Mouse (Mus musculus): ENCODE measurements around the gene Flvcr1. TPM values are rescaled to one million over a fixed set of nuclear protein-coding genes. Genes with fewer than 3 reads are reported as not detected.

Gene Flvcr1
- polyA plus RNA-seq, 1 experiment from 2014 or later, result 2.1 TPM

DNA sequence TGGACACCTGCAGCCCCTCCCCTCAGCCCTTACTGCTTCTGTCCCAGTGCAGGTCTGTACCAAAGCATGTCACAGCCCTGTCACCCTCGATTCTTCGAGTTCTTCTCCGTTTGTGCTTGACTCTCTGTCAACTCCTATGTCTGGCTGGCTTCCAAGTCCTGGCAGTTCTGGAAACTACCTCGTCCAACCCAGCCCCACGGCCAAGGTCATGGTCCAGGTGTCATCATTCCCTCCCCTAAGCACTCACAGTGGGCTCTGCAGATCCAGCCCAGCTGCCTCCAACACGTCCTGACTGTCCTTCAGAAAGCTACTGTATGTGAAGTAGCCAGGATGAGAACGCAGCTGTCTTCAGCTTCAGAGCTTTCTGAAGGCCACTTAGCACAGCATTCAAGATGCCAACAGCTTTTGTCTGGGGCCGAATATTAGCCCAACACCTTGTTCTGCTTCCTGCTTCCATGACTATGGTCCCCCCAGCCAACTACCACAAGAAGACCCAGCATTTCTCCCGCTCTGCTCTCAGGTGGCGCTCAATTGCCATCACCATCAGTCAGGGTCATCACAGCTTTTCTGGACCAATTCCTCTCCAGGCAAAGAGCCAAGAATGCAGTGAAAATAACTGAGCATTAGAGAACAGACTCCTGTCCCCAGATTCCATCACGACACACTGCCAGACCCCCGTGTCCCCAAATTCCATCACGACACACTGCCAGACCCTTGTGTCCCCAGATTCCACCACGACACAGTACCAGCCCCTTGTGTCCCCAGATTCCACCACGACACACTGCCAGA lies 60.8 kb downstream of the Flvcr1 start:
- Histone ChIP-seq H3K36me3 (ENCODE audit: control insufficient read depth, insufficient read depth) (no peaks in the 10 kb centered on the region), H3K4me2 (ENCODE audit: low read depth, low read length) (no peak overlapping the region), H3K4me1 (ENCODE audit: control insufficient read depth, low read depth, low read length) (no peaks in the 10 kb centered on the region), H3K9ac (ENCODE audit: low read depth, low read length) (no peak overlapping the region), H3K27ac (ENCODE audit: low read length) (no peak overlapping the region), H3K4me3 (ENCODE audit: low read depth, low read length) (no peak overlapping the region), H3K9me3 (replicated peaks; ENCODE audit: control insufficient read depth, low read length) (no peaks in the 10 kb centered on the region), H3K27me3 (ENCODE audit: control insufficient read depth, insufficient read depth, low read depth, low read length) (no peaks in the 10 kb centered on the region)
- 60% methylated on average over 15 of the region's 15 CpGs for WGBS (ENCODE audit: insufficient replicate concordance)
- no peak for ATAC-seq (ENCODE audit: low read depth)

- no peak overlapping the region for H3K4me2 ChIP-seq (ENCODE audit: low read depth, low read length)
- H3K4me1 ChIP-seq (ENCODE audit: control insufficient read depth, low read depth, low read length), result peaks cover 4% of the 10 kb centered on the region; the same call in 1 of the 2 replicates
- H3K27ac ChIP-seq (ENCODE audit: low read length), result no peak overlapping the region
- WGBS (ENCODE audit: insufficient replicate concordance), result 72% methylated on average over 3 of the region's 3 CpGs
- no peak overlapping the region for H3K4me3 ChIP-seq (ENCODE audit: low read depth, low read length)
- H3K9me3 ChIP-seq (replicated peaks; ENCODE audit: control insufficient read depth, low read length), result no peaks in the 10 kb centered on the region
- ATAC-seq (ENCODE audit: low read depth), result no peak
- no peak overlapping the region for H3K9ac ChIP-seq (ENCODE audit: low read depth, low read length)
- no peaks in the 10 kb centered on the region for H3K36me3 ChIP-seq (ENCODE audit: control insufficient read depth, insufficient read depth)
- no peaks in the 10 kb centered on the region for H3K27me3 ChIP-seq (ENCODE audit: control insufficient read depth, insufficient read depth, low read depth, low read length)
These were observed 63.2 kb downstream of the Flvcr1 start for GRCm38 (mm10) chr1:190962760-190963159.

- Histone ChIP-seq H3K4me3 (ENCODE audit: low read depth, low read length) (no peak overlapping the region), H3K27ac (ENCODE audit: low read length) (no peak overlapping the region), H3K36me3 (ENCODE audit: control insufficient read depth, insufficient read depth) (no peaks in the 10 kb centered on the region), H3K9ac (ENCODE audit: low read depth, low read length) (no peak overlapping the region), H3K27me3 (ENCODE audit: control insufficient read depth, insufficient read depth, low read depth, low read length) (no peaks in the 10 kb centered on the region), H3K4me1 (ENCODE audit: control insufficient read depth, low read depth, low read length) (peaks cover 4% of the 10 kb centered on the region; the same call in 1 of the 2 replicates), H3K4me2 (ENCODE audit: low read depth, low read length) (no peak overlapping the region), H3K9me3 (replicated peaks; ENCODE audit: control insufficient read depth, low read length) (no peaks in the 10 kb centered on the region)
- no peak for ATAC-seq (ENCODE audit: low read depth)
- WGBS (ENCODE audit: insufficient replicate concordance), result 35% methylated on average over 5 of the region's 5 CpGs
These were observed 67.1 kb downstream of the Flvcr1 start for GRCm38 (mm10) chr1:190958821-190959220.

Other genes with a start within 250 kb of the Flvcr1 start
- 3.4 and 4.9 TPM in 2 replicates for gene Rps6kc1, start 114.4 kb downstream of the Flvcr1 start, polyA plus RNA-seq (2015; fragmentation: Nextera tagmentation; extraction: Ambion mirVana)
- 11.3 and 11.6 TPM in 2 replicates for gene Angel2, start 101.0 kb downstream of the Flvcr1 start, polyA plus RNA-seq (2015; fragmentation: Nextera tagmentation; extraction: Ambion mirVana)
- gene Vash2, start 46.9 kb downstream of the Flvcr1 start, polyA plus RNA-seq (2015; fragmentation: Nextera tagmentation; extraction: Ambion mirVana), result 0.85 and 0.94 TPM in 2 replicates
- not detected in 2 replicates for gene Spata45, start 10.5 kb upstream of the Flvcr1 start, polyA plus RNA-seq (2015; fragmentation: Nextera tagmentation; extraction: Ambion mirVana)
- 5.9 and 6.4 TPM in 2 replicates for gene Tatdn3, start 36.8 kb upstream of the Flvcr1 start, polyA plus RNA-seq (2015; fragmentation: Nextera tagmentation; extraction: Ambion mirVana)
- 12.7 and 13.5 TPM in 2 replicates for gene Nsl1, start 36.9 kb upstream of the Flvcr1 start, polyA plus RNA-seq (2015; fragmentation: Nextera tagmentation; extraction: Ambion mirVana)
- 1.5 and 2.4 TPM in 2 replicates for gene Batf3, start 71.7 kb upstream of the Flvcr1 start, polyA plus RNA-seq (2015; fragmentation: Nextera tagmentation; extraction: Ambion mirVana)
- not detected in 2 replicates for gene Fam71a, start 138.7 kb upstream of the Flvcr1 start, polyA plus RNA-seq (2015; fragmentation: Nextera tagmentation; extraction: Ambion mirVana)
- gene Atf3, start 191.9 kb upstream of the Flvcr1 start, polyA plus RNA-seq (2015; fragmentation: Nextera tagmentation; extraction: Ambion mirVana), result 1.5 and 1.9 TPM in 2 replicates

Measured in liver, embryonic 16.5 days (tissue).